Mouse (Mus musculus) spleen, adult 12 weeks (tissue): Measurements from ENCODE around the gene Nedd8.

ENCODE experiments used
- DNase-seq: peaks from one replicate; pipeline ENCODE4 v3.0.0; 2022; ENCODE audit warnings: low spot score

Nedd8 gene

DNA sequence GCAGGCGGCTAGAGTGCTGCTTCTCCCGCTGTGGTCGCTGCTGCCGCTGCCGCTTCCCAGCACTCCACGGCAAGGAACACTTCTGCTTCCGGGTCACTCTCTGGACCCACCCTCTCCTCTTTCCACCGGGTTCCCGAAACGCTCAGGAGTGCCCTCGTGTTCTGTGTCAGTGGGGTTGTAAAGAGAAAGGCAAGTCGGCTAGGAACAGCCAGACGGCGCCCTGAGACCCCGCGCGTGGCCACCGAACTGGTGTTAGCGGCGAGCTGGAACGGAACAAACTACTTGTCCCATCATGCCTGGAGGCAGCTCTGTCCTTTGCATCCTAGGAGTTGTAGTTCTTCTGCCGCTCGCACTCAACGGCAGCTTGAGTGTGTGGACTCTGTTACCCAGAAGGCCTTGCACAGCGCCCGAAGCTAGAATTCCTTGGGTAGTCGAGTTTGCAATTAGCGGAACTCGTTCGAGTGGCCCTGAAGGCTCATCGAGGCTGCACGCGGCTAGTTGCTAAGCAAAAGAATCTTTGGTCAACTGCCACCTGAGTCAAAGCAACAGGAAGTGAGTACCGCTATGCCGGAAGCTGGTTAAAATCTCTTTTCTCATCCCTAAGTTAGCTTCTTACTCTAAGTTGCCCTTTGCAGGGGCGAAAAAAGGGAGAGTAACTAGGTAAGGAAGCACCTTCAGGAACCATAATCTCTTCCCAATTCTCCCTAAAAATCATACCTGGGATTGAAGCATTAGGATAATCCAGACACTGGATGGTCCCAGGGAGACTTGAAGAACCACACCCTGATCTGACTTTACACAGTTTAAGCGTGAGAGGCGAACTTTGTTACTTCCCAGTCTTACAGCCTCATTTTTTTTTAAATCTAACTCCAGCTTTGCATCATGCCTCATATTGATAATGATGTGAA lies at the start of gene Nedd8, which contains the start of gene Gmpr2:
Gene Nedd8 (minus strand): TSS at position 292 of the 908 bp plus-strand sequence.
Gene Gmpr2 (plus strand): TSS at position 109 of the 908 bp plus-strand sequence.
- DNase-seq: peak; percentile 85

DNA sequence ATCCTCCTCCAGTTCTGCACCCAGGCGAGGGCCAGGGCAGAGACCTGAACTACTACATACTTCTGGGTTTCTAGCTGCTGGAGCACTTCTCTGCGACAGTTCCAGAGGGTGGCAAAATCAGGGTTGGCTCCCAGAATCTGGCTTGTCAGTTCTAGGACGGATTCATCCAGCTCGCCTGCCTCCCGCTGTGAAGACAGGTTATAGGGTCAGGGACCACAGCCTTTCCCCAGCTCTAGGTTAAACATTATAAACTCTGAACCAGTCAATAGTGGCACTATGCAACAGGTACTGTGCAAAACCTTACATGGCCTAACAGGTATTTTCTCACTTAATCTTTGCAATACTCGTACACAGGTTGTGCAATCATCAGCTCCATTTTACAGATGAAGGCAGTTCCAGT lies 49.2 kb upstream of the Nedd8 start:
- DNase-seq: no peak

DNA sequence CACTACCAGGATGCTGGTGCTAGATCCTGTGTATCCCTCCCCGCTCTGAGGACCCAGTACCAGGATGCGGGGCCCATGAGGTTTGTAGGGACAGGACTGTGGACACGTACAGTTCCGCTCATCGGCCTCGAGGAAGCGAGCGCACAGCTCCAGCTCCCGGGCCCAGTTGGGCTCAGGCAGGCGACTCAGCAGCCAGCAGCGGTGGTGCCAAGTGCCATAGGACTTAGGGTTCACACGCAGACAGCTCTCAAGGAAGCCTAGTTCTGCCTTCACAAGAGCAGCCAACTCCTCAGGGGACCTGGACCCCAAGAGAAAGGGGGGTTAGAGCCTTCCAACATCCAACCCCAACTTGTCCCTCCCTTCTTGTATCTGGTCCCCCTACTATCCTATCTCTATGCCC lies 48.7 kb upstream of the Nedd8 start:
- DNase-seq: no peak

DNA sequence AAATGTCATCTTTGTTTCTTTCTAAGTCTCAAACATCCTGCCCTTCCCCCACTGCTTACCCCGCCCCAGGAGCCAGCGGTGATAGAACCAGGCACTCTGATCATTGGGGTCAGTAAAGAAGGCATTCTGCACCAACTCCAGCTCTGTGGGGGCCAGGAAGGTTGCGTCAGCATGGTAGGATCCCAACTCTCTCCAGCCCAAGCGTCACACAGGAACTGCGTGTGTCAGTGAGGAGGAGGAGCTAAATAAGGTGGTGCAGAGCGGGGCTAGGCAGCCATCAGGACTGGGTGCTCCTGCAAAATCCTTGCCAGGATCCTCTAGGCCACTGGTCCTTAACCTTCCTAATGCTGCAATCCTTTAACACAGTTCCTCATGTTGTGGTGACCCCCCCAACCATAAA lies 47.8 kb upstream of the Nedd8 start:
- DNase-seq: no peak

DNA sequence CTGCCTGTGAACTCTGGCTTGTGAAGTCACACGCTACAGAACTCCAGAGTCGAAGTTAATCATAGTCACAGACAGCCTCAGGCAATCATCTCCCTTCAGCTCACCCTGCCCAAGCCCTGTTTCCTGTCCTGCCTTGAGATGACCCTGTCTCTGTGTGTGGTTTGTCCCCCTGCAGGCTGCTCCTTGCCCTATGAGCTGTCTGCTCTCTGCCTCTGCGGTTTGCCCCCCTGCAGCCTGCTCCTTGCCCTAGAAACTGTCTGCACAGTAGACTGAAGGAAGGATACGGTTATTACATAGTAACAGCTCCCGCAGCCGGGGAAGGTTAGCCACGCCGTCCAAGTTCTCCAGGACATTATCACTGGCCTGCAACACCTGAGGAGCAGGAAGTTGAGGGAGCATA lies 45.0 kb upstream of the Nedd8 start:
- DNase-seq: no peak

DNA sequence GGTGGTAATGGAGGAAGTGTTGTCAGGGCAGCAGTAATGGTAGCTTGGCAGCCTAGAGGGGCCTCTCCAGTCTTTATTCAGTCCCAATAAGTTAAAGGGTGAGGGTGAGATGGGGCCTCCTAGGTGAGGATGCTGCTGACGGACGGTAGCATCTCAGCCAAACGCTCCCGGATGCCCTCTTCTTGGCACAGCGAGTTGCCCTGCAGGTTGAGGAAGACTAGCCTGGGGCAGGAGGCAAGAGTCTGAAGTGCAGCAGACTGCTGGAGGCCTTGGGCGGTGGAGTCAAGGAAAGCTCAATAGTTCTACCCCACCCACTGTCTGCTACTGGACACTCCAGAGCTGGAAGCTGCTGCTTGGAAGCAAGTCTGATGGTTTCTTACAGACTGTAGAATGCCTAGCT lies 44.3 kb upstream of the Nedd8 start:
- DNase-seq: no peak

DNA sequence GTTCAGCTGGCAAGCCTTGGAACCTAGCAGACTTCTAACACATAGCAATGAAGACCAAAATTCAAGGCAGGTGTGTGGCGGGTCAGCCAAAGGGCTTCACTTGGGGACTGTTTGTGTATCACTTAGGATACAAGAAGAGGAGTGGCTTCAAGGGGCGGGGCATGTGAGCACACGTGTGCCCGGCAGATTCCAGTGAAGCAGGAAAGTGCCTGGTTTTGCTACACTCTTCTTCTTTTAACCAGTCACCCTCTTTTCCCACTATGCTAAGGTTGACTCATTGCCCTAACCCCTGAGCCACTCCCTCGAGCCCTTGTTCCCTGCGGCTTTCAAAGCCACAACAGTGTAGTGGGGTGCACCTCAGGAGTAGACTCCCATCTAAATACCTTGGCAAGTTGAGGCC lies 43.0 kb upstream of the Nedd8 start:
- DNase-seq: no peak

DNA sequence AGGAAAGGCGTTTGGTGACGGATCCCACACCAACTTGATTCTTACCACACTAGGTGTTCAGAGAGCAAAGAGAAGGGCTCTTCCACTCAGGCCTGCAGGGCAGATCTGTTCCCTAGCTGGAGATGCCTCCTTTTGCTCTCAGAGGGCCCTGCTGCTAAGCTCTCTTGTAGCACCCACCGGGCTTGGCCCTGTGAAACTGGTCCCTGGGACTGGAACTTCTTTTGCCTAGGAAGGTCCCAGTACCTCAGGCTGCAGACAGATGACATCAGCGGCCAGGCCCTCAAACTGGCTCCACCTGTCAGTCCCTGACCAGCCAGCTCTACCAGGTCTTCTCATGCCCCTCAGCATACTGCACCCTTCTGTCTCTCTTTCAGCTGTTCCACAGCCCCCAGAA lies 41.8 kb upstream of the Nedd8 start, which contains the start of gene Tgm1:
Gene Tgm1 (minus strand): TSS at position 198 of the 394 bp plus-strand sequence.
- DNase-seq: no peak

DNA sequence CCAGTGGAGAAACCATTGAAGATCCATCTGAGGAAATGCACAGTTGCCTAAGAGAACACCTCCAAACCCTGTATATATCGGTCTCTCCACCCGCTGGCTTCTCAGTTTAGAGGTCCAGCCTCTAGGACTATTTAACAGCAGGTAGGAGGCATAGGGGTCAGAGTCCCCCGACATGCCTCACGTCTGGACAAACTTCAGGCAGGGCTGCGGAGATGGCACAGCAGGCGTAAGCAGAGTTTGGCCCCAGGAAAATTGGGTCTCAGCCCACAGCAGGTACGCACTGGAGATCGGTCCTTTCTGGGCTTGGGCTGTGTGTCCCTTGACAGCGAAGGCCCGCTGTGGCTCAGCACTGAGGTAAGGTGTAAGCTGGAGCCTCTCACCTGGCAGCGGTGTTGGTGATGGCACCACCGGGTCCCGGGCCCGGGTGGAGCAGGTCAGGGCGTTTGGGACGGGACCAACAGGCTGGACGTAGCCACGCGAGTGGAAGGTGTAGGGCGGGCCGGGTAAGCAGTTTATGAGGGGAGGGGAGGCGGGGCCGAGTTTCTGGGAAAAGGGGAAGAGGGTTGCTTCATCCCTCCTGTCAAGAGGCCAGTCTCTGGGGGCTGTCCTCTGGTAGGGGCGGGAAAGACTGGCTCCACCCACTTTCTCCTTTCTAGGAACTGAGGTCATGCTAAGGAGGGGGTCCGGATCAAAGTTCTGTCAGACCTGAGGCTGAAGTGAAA lies 41.2 kb upstream of the Nedd8 start:
- no peak for DNase-seq

DNA sequence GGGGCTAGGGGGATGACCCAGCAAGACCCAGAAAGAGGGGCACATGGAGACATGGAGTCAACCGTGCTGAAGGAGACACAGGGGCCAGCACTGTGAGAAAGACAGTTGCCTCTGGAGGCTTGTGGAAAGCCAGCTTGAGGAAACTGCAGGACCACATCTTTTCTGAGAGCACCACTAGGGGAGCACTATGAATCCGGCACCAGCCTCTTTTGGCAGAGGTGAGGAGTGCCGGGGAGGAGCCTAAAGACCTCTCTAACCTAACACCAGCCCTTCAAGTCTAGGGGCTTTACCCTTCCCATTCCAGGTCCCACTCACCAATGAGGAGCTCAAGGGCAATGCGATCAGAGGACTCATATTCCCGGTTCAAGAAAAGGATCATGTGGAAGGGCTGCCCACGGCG lies 39.9 kb upstream of the Nedd8 start:
- DNase-seq: no peak

DNA sequence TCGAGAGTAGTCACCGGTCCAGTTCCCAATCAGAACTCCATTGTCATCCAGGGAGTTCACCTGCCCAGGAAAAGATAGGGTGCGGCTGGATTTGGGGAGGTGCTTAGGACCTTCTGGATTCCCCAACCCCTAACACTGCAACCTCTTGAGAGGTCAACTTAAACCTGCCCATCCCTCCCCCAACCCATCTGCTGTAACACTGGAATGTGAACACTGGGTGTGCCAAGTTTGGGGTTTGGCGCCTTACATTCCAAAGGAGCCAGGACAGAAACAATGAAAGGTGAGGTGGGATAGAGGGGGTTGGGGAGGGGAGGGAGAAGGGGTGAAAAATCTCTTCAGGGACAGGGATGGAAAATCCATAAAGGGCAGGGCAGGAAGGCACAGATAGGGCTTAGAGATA lies 37.6 kb upstream of the Nedd8 start:
- no peak for DNase-seq

DNA sequence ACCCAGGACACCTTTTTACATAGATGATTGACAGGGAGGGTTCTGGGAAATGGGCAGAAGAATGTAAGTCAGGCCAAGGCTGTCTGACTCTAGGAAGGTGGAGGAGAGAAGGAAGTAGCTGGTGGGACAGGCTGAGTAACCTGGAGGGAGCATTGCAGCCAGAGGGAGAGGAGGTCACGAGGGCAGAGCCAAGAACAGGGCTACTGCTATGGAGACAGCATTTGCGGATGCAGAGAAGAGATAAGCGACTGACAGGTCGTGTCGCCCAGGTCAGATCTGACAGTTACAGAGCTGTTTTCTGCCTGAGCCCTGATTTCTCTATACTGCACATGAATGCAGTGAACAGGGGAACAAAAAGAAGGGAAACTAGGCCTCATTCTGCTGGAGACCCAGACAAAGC lies 35.5 kb upstream of the Nedd8 start:
- DNase-seq: no peak

DNA sequence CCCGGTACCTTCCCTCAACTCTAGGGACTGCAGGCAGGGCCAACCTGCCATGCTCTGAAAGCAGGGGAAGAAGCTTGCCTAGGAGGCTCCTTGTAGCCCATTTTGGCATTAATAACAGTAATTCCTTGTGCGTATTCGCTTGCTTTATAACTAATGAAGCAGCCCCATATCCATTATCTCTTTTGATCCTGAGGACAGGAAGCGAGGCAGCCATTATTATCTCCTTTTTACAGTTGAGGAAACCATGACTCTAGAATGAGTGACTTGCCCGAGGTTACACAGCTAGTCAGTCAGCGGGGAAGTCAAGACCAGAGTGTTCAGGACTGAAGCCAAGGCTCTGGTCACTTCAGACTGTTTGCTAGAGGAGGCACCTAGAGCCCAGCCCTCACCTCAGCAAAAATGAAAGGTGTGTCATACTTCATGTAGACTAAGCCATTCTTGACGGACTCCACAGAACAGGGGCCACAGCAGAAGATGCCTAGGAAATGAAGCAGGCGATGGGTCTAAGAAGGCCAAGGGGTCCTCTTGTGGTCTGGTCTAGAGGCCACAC lies 34.2 kb upstream of the Nedd8 start:
- no peak for DNase-seq

DNA sequence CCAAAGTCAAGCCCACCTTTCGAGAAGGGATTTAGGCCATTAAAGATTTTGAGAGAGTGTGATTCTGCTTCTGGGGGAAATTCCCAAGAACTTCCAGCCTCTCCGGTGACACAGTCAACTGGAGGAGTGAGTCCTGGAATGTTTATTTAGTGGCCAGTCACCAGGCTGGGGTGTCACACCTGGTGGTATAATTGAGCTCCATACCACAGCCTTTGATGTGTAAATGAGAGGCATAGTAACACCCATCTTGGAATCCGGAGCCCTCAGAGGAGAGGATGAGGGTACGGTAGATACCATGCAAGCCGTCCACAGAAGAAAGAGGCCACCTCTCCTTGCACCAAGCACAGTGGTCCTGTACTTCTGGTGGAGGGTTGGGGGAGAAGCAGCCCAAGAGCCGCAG lies 30.8 kb upstream of the Nedd8 start:
- no peak for DNase-seq

DNA sequence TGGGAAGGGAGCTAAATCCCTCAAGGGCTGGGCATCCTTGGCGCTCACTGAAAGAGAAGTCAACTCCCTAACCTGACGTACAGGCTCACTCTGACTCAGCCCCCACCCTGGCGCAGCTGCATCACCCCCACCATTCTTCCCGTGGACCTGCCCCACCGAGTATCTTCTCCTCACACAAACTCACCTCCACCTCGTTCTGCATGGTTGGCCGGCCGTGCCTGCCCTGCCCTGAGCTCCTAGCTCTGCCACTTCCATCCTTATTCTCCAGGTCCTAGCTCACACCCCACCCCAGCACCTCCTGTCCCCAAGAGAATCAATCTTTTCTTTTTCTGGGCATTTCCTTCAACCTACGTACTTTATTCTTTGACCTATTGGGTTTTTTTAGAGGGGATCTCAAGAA lies 29.2 kb upstream of the Nedd8 start:
- no peak for DNase-seq

DNA sequence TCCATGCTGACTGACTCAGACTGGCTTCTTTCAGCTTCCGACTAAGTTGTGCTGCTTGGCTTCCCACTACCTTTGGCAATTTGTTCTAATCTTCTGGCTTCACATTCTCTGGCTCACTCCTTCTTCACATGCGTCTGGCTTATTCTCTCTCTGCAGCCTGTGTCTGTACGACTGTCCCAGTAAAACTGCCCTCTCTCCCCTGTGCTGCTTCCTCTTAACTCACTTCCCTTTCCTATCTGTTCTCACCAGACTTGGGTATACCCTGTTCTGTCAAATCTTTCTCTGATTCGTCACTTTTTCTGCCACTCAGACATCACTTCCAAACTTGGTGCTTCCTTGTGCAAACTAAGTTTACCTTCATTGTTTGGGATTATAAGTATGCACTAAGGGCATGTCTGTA lies 25.3 kb upstream of the Nedd8 start:
- DNase-seq: no peak

DNA sequence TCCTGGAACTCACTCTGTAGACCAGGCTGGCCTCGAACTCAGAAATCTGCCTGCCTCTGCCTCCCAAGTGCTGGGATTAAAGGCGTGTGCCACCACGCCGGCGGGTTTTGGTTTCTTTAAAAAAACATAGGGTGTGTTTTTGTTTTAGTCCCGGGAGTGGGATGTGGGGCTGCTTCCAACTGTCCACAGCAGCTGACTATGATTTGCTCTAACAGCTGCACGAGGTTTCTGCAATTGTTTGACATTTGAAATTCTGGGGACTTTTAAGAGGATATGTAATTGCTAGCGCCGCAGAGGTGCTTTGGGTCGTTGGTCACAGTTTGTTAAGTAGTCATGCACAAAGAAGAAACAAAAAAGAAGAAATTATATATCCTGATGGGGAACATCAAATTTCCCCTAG lies 17.5 kb upstream of the Nedd8 start:
- no peak for DNase-seq

DNA sequence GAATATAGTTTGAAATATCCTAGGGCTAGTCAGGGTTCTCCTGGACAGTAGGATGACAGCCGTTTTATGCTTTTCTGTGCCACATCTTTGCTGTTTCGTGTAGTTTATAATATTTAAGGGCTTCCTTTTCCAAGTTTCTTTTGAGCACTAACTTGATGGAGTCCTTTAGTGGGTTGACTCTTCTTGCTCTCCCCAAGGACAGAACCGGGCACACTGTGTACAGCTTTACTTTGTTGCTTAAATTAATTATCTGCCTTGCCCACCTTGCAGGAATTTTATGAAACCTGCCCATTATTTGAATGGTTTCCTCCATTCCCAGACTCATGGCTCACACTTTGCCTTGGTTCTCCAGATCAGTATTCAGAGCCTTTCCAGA lies 10.2 kb upstream of the Nedd8 start:
- DNase-seq: no peak

DNA sequence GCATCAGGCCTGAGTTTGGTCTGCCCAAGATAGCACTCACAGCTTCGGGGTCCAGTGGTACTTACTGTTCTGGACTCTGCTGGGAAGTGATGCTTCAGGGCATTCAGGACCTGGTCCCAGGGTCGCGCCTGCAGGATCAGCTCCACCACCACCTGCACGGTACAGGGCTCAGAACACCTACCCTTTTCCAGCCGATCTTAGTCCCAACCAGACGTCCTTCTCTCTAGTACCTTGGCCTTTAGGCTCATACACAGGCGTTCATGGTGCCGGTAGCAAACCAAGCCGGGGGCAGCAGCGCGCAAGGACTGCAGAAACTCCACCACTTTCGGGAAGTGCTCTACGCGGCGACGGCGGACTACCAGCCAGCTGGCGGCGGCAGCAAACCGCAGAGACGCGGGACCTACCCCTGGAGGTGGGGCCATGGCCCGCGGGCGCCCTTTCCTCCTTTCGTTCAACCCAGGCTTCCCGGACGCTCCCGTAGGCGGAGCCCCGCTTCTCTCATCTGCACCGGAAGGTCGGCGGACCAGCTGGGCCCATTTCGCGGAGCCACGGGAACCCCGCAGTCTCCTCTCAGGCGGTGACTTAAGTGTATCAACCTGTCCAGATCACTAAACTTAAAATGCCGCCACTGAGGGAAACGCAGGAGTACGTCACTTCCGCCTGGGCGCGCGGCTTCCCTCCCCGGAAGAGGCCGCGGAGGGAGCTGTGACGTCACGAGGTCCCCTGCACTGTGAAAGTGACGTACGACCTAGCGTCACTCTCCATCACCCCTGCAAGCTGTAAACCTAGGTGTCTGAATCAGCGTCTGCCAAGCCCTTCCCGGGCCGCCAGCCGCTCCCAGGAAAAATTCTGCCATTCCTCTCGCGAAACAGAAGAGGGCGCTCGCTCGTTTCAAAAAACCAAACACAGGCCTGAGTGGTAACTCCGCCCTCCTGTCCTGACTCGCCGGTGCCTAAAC lies 9.5 kb upstream of the Nedd8 start, which contains the start of gene Tinf2:
Gene Tinf2 (minus strand): TSS at position 661 of the 958 bp plus-strand sequence.
- DNase-seq: peak; percentile 93

DNA sequence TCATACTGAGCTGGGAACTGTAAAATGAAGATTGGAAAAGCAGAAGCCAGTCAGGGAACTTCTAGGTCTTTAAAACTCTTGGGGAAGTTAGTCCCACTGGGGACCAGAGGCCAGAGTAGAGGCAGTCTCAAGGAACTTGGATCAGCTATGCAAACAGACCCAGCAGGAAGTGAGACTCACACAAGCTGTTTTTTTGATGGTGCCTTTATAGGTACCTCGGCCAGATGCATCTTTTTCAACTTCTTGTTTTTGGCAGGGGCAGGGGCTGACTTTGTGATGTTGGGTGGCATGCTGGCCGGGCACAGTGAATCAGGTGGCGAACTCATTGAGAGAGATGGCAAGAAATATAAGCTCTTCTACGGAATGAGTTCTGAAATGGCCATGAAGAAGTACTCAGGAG lies 5.7 kb upstream of the Nedd8 start:
- no peak for DNase-seq

DNA sequence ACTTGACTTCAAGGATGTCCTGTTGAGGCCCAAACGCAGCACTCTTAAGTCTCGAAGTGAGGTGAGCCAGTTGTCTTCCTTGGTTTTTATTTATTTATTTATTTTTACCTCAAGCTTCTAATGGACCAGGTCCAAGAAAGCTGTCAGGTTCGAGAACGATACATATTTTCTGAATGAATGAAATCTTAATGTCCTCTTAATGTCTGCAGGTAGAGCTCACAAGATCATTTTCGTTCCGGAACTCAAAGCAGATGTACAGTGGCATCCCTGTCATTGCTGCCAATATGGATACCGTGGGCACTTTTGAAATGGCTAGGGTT lies 777 bp upstream of the Nedd8 start:
- DNase-seq: no peak

DNA sequence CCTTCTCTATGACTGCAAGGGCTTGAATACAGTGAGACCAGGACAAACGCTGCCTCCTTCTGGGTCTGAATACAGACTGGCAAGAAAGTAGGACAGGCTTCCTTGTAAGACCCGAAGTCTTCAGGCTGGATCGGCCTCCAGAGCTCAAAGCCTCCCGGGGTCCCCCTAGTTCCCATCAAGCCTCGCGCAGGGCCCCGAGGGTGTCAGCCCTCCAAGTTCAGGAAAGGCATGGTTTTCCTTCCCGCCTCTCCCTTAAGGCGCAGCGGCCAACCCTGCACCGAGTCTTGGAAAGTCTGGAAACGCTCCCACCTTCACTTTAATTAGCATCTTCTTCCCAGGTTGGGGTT lies 465 bp downstream of the Nedd8 start:
- DNase-seq: no peak
